Mouse (Mus musculus) left cerebral cortex, postnatal 10 days (tissue): ENCODE measurements at regions not wholly inside any gene's neighbourhood (a gene's known extent, or its start where the extent isn't known, plus 50 kb on each side); places are given as distances from the start of the nearest gene placed in this dataset.
A peak's percentile ranks its signal among the peaks of the same experiment; 100 is the strongest.

ENCODE experiments used
- DNase-seq, 2 experiments: peaks; one replicate each; pipeline ENCODE4 v3.0.0; 2021 to 2022; ENCODE audit warnings: low spot score in 2 of 2, mixed read lengths in 1 of 2; ENCODE audit errors: extremely low spot score in 1 of 2
- intact Hi-C: fragments of 180-260 bp; cut with DNase I; formaldehyde crosslinking; loops from one replicate; pipeline ENCODE4 v1.15.1; 2025

DNA sequence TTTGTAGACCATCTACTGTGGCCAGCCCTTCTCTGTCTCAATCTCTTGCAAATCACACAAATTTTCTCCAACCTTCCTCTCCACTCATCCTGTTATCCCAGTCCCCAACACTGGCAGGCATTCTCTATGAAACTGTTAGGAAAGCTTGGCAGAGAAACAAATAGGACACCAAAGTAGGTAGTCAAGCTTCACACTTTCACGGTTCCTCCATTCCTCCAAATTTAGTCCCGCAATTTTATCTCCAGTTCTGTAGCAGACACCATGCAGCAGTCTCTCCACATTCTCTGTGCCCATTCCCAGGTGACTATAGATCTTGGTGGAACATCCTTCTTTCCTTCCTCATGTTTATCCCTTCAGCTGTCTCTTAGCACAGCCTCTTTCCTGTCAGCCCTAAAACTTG lies 856.9 kb downstream of the Zpld1 start:
- no peak for DNase-seq
- intact Hi-C loops: loop anchor here (2.0 kb wide), 1 partner anchor 26 kb away; no protein-coding TSS in a partner anchor

DNA sequence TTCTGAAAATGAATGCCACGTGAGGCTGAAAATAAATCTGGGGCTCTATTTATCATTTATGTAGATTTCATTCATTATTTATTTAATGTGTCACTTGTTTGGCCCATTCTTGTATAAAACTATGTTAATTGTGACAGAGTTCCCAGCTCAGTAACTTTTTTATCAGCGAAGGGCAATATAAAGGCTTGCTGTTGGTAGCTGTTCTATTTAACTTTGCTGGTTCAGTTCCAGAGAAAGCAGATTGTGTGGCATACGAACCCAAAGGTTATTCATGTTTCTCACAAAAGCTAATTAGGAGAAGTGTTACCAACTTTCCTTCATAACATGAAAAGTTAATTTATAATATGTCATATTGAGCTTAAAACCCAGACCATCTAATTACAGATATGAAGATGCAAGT lies 891.1 kb downstream of the Zpld1 start:
- intact Hi-C loops: no loop called here
- DNase-seq: no peak

DNA sequence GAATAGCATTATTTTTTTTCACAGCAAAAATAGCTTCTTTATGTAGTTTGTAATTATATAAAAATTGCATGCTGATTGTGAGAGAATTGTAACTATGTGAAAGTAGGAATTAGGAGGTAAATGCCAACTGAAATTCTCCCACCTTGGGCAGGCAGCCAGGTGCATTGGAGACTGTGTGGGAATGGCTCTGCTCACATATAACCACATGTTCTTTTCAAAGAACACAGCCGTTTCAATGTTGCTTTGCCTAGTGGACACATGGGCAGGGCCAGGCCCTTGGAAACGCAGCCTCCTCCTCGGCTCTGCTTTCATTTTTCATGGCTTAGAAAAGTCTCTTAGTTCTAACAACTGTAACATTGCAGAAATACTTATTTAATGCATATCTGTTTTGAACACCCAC lies 913.8 kb downstream of the Zpld1 start:
- intact Hi-C loops: no loop called here
- peak in 1 of 2 experiments; percentile 17 for DNase-seq

DNA sequence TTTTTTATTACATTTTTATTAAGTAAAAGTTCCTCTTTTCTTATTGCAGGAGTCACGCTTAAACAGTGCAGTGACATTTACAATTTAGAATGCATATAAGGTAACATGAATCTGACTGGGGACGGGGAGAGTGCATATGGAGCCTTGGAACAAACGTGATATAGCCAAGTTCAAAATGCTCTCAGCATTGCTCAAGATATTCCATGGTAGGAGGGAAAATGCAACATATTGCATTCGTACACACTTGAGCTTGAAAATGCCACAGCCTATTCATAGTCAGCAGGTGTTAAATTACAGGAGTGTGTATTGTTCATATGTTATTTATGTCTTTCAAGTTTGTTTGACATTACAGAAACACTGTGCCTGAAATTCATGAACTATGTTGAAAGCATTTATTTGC lies 922.8 kb downstream of the Zpld1 start:
- DNase-seq: no peak
- intact Hi-C loops: no loop called here

DNA sequence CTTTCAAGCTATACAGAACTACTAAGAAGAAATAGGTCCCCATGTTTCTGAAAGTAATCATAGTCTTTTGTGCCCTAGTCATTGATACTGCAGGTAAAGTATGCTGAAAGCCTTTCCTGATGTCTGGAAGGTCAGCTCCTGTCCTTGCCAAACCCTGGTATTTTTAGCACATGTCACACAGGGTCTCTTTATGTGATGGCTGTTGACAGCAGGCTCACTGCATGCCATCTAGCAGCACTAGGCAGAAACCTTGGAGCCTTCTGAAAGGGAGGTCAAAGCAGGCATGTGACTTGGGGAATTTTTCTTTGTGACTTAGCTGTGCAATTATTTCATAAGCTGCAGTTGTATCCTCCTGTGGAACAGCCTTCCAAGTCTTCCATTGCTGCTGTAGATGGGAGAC lies 943.4 kb downstream of the Zpld1 start:
- intact Hi-C loops: no loop called here
- DNase-seq: no peak

GRCm38 (mm10) chr16:54348814-54349213 lies 949.0 kb downstream of the Zpld1 start:
- intact Hi-C loops: no loop called here
- no peak for DNase-seq

DNA sequence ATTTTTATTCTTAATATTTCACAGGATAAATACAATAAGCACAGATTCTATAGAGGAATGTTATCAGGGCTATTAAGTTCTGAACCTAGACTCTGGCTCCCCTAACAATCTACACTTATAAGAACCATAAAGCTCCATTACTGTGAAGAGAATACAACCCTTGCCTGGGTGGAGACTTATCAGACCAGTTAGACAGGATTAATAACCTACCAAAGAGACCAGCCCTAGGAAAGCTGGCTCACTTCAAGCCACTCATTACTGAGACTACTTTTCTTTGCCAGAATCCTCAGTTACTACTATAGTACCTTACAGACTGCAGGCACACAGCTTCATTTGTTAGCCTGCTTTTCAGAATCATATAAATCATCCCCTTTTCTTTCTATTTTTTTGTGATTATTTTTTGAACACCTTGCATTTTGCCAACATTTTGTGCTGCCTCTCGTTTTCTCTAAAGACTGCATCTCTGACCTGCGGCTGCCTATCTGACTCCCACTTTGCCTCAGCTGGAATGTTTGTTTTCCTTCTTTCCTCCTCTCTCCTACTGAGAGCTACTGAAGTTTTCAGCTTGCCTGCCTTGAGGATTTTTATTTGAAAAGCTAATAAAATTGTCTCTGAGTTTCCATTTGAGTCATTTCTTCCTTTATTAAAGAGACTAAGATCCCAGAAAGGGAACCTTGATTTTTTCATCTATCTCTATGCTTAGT lies 951.5 kb downstream of the Zpld1 start:
- intact Hi-C loops: no loop called here
- no peak for DNase-seq
